Mouse (Mus musculus): ENCODE data around the gene Nlk.

- no peak for TF ChIP-seq POLR2A (IDR thresholded peaks at IDR 0.05; ENCODE audit: control insufficient read depth, extremely low read depth, insufficient read depth, low read length, poor library complexity)
- TF ChIP-seq CTCF (IDR thresholded peaks at IDR 0.05; ENCODE audit: borderline replicate concordance, control insufficient read depth, extremely low read depth, insufficient read depth, low read length, poor library complexity) = no peak
Measured at GRCm38 (mm10) chr11:78518931-78519330, 178.2 kb downstream of the Nlk start.

Data from thymus, adult 2 months (tissue).